Mouse (Mus musculus) embryo, embryonic 11.5 days (tissue): Measurements from ENCODE around the gene Pdzk1.

Experiments
- DNase-seq: peaks from one replicate; pipeline ENCODE4 v3.0.0-alpha.2; 2012; ENCODE audit warnings: low read depth, low spot score

Gene Pdzk1

GRCm38 (mm10) chr3:96836414-96836813 is 7.3 kb downstream of the Pdzk1 start:
- DNase-seq: no peak

- no peak for DNase-seq
Observed at GRCm38 (mm10) chr3:96838996-96839645, 10.0 kb downstream of the Pdzk1 start.

DNA sequence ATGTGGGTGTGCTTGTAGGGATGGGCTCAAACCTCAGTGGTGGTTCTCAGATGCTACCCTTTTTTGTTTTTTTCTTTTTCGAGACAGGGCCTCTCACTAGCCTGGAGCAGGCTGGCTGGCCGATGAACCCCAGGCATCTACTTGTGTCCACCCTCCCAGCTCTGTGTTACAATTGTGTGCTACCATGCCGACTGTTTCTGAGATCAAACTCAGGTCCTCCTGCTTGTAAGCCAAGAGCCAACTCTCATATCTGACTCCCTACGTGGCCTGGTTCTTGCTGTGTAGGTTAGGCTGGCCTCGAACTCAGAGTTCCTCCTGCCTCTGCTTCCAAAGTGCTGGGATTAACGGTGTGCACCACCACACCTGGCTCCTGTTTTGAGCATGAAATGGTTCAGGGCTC is 16.1 kb downstream of the Pdzk1 start:
- DNase-seq: no peak

DNA sequence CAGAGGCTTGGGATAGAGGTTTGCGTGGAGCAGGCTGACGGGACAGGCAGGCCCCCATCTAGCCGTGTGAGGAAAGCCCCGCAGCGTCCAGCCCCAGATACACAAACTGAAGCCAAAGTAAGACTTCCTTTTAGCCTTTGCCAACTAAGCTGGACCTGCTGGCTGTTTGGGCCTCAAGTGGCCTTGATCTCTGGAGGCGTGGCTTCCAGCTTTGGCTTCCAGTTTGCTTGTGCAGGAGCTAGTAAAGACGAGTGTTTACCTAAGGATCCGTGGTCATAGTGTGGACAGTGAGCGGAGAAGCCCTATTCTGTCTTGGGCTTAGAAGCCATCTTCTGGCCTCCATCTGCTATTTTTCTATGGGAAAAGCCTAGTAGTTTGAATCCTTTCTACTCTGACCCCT is 16.7 kb downstream of the Pdzk1 start:
- DNase-seq: no peak

DNA sequence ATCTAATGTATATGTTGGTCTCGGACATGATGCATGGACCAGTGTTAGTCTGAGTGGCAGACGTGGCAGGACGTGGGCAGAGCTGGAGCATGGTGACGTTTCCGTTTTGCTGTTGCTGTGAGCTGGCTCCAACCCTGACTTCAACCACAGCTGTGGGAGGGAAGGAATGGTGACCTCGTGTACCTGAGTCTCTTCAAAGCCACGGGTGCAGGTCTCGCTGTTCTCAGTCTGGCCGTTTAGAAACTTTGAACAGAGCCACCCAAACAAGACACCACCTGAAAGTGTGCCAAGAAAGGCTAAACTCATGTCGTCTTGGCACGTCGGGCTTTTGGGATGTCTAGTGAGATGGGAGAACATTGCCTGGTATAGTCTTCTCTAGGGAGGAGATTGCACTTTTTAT is 17.9 kb downstream of the Pdzk1 start:
- no peak for DNase-seq

DNA sequence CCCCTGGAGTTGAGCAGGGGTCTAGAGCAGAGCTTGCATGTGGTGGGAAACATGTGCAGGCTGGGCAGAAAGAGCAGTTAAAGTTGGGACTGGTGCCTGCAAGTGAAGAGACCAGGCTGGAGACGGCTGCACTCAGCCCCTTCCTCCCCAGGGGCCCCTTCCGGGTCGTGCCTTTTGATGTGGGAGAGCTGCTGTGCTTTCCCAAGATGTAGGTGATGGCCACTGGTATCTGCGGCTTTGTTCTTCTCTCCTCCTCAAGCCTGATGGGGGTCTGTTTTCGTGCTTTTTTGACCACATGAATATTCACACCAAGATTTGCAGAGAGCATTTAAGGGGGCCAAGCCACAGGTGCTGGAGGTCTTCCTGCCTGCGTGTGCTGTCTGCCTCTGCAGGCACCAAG is 18.6 kb downstream of the Pdzk1 start:
- DNase-seq: no peak

- no peak for DNase-seq
Observed at GRCm38 (mm10) chr3:96848470-96848869, 19.4 kb downstream of the Pdzk1 start.

DNA sequence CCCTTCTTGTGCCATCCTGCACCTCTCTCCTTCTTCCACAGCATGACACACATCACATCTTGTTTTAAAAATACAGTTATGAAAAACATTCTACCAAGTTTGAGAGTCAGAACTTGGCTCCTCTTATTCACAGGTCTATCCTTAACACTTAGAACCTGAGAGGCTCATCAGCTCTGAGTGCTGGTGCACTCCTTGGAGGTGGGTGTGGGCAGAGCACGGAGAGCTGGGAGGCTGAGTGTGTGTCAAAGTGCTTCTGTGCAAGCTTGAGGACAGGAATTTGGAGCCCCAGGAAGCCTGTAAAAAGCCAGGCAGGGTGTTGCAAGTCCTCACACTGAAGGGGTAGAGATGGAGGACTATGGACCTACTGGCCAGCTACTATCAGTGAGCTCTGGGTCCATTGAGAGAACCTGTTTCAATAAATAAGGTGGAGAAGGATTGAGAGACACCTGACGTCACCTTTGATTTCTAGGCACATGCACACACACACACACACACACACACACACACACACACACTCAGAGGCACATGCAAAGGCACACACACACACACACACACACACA is 20.2 kb downstream of the Pdzk1 start:
- DNase-seq: no peak

DNA sequence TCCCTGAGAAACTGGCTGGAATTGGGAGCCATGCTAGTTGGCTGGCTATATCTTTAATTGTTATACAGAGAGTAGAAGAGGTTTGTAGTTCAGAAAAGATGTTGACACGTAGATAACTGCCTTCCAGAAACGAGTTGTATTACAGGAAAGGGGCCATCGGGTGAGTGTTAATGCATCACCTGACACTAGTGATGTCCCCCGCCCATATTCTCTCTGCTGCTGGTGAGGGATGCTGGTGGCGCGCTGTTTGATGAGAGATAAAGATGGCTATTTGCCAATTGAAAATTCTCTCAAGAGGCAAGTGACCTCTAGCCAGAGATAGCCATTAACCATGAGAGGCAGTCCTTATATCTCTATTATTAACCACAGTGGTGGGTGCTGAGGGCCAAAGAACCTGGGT is 23.5 kb downstream of the Pdzk1 start:
- DNase-seq: no peak

DNA sequence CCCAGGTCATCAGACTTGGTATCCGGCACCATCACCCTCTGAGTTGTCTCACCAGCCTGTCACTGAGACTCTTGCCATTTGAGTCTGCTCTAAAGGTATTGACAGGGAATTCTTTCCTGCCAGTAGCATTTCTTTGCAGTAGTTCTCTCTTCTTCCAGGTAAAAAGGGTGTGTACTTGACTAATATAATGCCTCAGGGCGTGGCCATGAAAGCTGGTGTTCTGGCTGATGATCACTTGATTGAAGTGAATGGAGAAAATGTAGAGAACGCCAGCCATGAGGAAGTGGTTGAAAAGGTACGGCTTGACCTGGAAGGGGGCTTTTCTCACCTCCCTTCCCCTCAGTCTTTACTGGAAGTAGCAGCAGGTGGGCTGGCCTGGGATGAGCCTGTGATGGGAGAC is 25.3 kb downstream of the Pdzk1 start:
- DNase-seq: no peak

GRCm38 (mm10) chr3:96855833-96856232 is 26.7 kb downstream of the Pdzk1 start:
- no peak for DNase-seq

- no peak for DNase-seq
Observed at GRCm38 (mm10) chr3:96860498-96860897, 31.4 kb downstream of the Pdzk1 start.

GRCm38 (mm10) chr3:96867863-96868262 is 38.8 kb downstream of the Pdzk1 start:
- DNase-seq: no peak

GRCm38 (mm10) chr3:96868566-96868965 is 39.5 kb downstream of the Pdzk1 start:
- no peak for DNase-seq

GRCm38 (mm10) chr3:96869091-96869490 is 40.0 kb downstream of the Pdzk1 start:
- no peak for DNase-seq

DNA sequence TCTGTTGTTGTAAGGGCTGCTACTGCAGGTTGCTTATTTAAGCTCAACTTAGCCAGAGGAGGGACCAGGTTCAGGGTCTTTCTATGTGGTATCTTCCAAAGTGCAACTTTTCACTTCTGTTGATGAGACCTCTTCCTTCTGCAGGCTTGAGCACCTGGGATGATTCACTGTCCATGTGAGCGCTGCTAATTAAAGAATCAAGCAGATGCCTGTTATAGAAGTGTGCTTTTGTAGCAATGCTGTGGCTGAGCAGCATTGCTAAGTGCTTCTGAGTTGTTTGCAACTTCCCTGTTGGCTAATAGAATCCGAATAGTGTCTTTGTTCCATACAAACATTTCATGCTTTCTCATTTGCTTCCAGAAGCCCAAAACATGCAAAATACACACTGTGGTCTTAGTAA is 41.2 kb downstream of the Pdzk1 start:
- no peak for DNase-seq

GRCm38 (mm10) chr3:96871070-96871469 is 42.0 kb downstream of the Pdzk1 start:
- no peak for DNase-seq

- no peak for DNase-seq
Observed at GRCm38 (mm10) chr3:96872501-96872900, 43.4 kb downstream of the Pdzk1 start.

DNA sequence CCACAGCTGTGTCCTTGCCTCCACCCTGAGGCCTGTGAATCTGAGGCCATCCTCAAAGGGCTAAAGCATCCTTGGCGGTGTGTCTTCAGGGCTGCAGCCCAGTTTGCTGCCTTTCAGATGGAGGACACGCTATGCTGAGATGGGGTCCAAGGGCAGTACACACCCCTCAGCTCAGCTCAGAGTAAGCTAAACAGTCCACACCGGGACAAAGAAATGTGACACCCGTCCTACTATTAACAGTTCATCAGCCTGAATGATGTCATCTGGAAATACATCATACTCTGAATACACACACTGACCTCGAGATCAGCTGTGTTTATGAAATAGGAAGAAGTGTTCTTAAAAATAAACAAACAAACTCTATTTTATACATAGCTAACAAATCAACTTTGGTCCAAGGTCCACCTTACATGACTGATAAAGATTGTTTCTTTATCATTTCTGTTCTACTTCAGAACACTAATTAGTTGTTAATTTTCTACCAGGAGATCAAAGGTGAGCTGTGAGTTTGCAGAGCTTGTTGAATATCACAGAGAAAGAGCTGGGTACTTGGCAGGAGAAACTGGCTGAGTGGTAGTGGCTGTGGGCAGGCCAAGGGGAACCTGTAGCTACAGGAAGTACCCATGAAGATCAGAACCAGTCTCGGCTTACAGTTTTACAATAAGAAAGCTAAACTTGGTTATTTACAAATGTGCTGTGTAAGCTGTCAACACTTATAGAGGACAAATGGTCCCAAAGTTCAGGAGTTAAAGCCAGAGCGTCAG is 45.9 kb downstream of the Pdzk1 start:
- no peak for DNase-seq

DNA sequence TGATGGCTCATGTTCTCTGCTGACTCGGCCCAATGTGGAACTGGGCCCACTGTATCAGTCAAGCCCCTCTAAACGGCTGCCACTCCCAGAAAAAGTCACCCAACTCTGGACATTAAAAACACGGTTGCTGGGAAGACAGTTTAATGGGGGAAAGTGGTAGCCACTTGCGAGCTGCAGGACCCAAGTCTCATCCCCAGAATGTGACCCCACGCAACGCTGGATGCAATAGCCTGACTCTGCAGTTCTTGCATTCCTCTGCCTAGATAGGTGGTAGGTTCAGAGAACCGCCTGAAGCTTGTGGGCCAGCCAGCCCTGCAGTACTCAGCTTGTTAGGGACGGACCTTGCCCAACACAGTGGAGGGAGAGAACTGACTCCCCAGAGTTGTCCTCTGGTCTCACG is 50.5 kb downstream of the Pdzk1 start:
- no peak for DNase-seq

DNA sequence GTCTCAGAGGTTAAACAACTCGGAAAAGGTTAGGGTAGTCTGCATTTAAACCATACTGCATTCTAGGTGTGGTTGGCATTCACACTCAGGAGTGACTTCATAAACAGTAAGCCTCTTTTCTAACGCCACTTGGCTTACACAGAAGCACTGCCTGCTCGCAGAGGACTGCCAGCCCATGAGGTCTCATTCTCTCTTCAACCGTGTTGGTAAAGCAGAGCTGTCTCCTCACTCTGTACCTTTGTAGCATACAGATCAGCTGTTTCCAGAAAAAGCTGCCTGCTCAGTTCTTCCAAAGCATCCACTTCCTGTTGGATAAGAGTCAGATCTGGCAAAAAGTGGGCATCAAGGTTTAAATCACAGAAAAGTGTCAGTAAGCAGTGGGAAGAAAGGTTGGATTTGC is 51.3 kb downstream of the Pdzk1 start:
- DNase-seq: no peak

- no peak for DNase-seq
Observed at GRCm38 (mm10) chr3:96881557-96881956, 52.5 kb downstream of the Pdzk1 start.
